In the genomic region with DNA sequence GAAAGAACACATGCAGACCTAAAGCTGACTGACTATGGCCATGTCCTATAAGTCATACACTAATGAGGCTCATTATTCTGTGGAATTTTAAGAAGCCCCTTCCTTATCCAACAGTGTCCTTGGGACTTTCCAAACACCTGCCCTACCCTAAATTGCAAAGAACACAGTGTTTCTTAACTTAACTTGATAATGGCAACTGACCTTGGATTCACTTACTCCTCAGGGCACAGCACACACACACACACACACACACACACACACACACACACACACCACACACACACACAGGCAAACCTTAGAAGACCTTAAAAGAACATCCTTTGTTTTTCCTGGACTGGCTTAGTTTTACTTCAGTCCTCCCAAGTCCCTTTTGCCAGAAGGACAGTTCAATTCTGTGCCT, we compare ENCODE assay signal across 16 mouse cellular contexts.
"Had no signal": no experiment of that assay in that cellular context is flagged by ENCODE, and none has a peak within 500 bp of the region (broad histone marks: within the 10 kb centered on the region; RNA-seq: fewer than 3 reads in every experiment).

No protein-coding gene starts in this region.

- H3K4me3 ChIP-seq: megakaryocyte, embryonic 14.5 days; neural tube, embryonic 12.5 days; stomach, embryonic 15.5 days had no signal

- H3K36me3 ChIP-seq: neural tube, embryonic 12.5 days; stomach, embryonic 15.5 days had no signal

- H3K27me3 ChIP-seq: neural tube, embryonic 12.5 days; stomach, embryonic 15.5 days had no signal

- ATAC-seq: midbrain, embryonic 16.5 days had no signal

- H3K27ac ChIP-seq: liver, embryonic 14.5 days; macrophage; neural tube, embryonic 12.5 days; stomach, embryonic 15.5 days had no signal

- DNase-seq: lung, adult 18-20 months; lung, embryonic 14.5 days; lung, postnatal 10 days; lung, postnatal 36 days; midbrain, embryonic 14.5 days; right cerebral cortex, postnatal 14 days; thymus, adult 2 months; thymus, postnatal 25 days; thymus, postnatal 4 days had no signal

- H3K9me3 ChIP-seq: megakaryocyte, embryonic 14.5 days; neural tube, embryonic 12.5 days; stomach, embryonic 15.5 days had no signal

- H3K4me2 ChIP-seq: lung, embryonic 14.5 days; midbrain, embryonic 11.5 days; neural tube, embryonic 12.5 days; stomach, embryonic 15.5 days had no signal

- H3K4me1 ChIP-seq: stomach, embryonic 15.5 days had no signal

- H3K9ac ChIP-seq: liver, embryonic 14.5 days; lung, embryonic 14.5 days; neural tube, embryonic 12.5 days; stomach, embryonic 15.5 days had no signal
